Mouse (Mus musculus) thymus, adult 18-20 months (tissue): ENCODE results near the gene Map9.
"Not testable (repeated sequence)": the region's sequence is repeated elsewhere in the genome, so short reads cannot be mapped to it uniquely, and the experiment has no call there.

Experiments
- DNase-seq, 2 experiments: peaks; one replicate each; pipeline ENCODE4 v3.0.0; 2022; ENCODE audit warnings: mixed read lengths in 2 of 2

The Map9 gene

GRCm38 (mm10) chr3:82357797-82358524 lies at the start of gene Map9:
TSS of gene Map9 (plus strand) at chr3:82358044.
- DNase-seq: peak; percentile 94 to 97

- DNase-seq: no peak
These were observed 42.1 kb upstream of the Map9 start for GRCm38 (mm10) chr3:82315728-82316127.

- DNase-seq: not testable (repeated sequence)
These were observed 31.1 kb upstream of the Map9 start for GRCm38 (mm10) chr3:82326736-82327135.

- no peak for DNase-seq
These were observed 25.8 kb upstream of the Map9 start for GRCm38 (mm10) chr3:82332067-82332466.

- DNase-seq: no peak
These were observed 25.3 kb upstream of the Map9 start for GRCm38 (mm10) chr3:82332536-82332935.

- DNase-seq: no peak
These were observed 24.5 kb upstream of the Map9 start for GRCm38 (mm10) chr3:82333128-82333969.

GRCm38 (mm10) chr3:82340111-82340510 lies 17.7 kb upstream of the Map9 start:
- no peak for DNase-seq

GRCm38 (mm10) chr3:82348277-82348860 lies 9.5 kb upstream of the Map9 start:
- no peak for DNase-seq

GRCm38 (mm10) chr3:82350321-82350720 lies 7.5 kb upstream of the Map9 start:
- no peak for DNase-seq

- no peak for DNase-seq
These were observed 504 bp upstream of the Map9 start for GRCm38 (mm10) chr3:82357340-82357739.

- DNase-seq: no peak
These were observed 1.2 kb downstream of the Map9 start for GRCm38 (mm10) chr3:82359036-82359435.

GRCm38 (mm10) chr3:82362452-82362851 lies 4.6 kb downstream of the Map9 start:
- no peak for DNase-seq

- DNase-seq: no peak
These were observed 6.7 kb downstream of the Map9 start for GRCm38 (mm10) chr3:82364505-82364904.

- no peak for DNase-seq
These were observed 7.1 kb downstream of the Map9 start for GRCm38 (mm10) chr3:82364988-82365387.

GRCm38 (mm10) chr3:82369063-82369860 lies 11.4 kb downstream of the Map9 start:
- DNase-seq: no peak

- no peak for DNase-seq
These were observed 12.7 kb downstream of the Map9 start for GRCm38 (mm10) chr3:82370439-82371011.

- DNase-seq: no peak
These were observed 19.1 kb downstream of the Map9 start for GRCm38 (mm10) chr3:82376965-82377364.

GRCm38 (mm10) chr3:82382325-82382724 lies 24.5 kb downstream of the Map9 start:
- DNase-seq: no peak

- DNase-seq: no peak
These were observed 27.2 kb downstream of the Map9 start for GRCm38 (mm10) chr3:82385091-82385490.

GRCm38 (mm10) chr3:82405830-82406229 lies 48.0 kb downstream of the Map9 start:
- DNase-seq: no peak

- DNase-seq: no peak
These were observed 48.5 kb downstream of the Map9 start for GRCm38 (mm10) chr3:82406336-82406735.

GRCm38 (mm10) chr3:82407432-82407831 lies 49.6 kb downstream of the Map9 start:
- DNase-seq: no peak
